Mouse (Mus musculus) lung, postnatal 36 days (tissue): ENCODE results near the gene Cdhr1.
A peak's percentile ranks its signal among the peaks of the same experiment; 100 is the strongest.
"Not testable (repeated sequence)": the region's sequence is repeated elsewhere in the genome, so short reads cannot be mapped to it uniquely, and the experiment has no call there.

Source experiments
- DNase-seq: peaks from one replicate; pipeline ENCODE4 v3.0.0; 2022; ENCODE audit warnings: mixed read lengths

Cdhr1 gene

DNA sequence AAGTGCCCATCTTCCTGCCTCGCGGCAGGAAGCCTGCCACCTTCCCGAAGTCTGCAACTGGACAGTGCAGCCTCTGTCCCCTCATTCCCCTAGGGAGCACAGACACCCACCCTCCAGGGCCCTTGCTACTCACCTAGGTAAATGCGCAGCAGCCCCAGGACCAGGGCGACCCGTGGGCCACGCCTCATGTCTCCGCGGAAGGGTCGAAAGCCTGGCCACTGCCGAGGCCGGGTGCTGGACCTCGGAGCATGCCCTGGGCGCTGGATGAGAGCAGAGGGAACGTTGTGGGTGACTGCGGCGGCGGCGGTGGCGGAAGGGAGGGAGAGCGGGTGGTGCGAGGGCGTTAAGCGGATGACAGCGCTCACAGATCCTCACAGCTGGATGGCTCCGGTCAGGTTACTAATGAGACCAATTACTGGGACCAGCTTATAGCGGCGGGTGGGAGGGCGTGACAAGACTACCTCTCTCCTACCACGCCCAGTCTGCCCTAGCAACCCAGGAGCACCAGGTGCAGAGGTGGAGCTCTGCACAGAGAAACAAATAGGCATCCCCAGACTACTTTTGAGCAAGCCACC lies at the start of gene Cdhr1:
Gene Cdhr1 (minus strand): TSS at position 392 of the 575 bp plus-strand sequence.
- DNase-seq, result no peak

DNA sequence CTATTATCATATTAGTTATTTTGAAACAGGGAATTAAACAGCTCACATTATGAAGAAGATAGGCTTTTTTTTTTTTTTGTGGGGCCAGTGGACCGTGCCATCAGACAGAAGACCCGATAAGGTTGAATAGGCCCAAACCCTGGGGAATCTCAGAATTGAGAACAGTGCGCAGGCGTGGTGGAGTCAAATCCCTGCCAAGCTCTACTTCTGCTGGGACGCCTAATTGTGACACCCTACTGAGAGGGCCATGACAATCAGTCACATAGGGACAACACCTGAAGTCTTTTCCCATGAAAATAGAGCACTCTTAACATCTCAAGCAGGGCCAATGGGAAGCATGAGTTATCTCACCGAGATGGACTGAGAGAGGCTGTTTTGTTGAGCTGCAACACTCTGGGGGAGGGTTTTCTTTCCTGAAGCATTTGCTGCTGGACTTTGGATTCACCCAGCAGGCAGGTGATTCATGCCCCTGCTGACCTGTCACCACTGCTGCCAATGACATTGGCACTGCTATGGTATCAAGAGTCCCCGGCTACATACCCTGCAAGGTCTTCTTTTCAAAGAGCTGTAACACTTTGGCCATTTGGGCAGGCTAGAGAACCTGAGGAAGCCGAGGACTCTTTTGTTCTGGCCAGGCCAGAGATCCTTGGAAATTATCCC lies 41.0 kb upstream of the Cdhr1 start:
- no peak for DNase-seq

DNA sequence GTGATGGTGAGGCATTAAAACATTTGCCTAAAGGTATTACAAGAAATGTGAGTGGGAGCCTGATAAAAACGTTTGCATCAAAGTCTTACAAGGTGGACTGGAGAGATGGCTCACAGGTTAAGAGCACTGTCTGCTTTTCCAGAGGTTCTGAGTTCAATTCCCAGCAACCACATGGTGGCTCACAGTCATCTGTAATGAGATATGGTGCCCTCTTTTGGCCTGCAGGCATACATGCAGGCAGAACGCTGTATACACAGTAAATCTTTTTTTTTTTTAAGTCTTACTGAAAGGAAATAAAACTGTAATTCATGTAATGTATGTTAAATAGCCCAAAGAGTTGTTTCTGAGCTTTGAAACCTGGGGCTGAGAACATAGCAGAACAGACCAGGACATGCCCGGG lies 39.4 kb upstream of the Cdhr1 start:
- DNase-seq, result not testable (repeated sequence)

DNA sequence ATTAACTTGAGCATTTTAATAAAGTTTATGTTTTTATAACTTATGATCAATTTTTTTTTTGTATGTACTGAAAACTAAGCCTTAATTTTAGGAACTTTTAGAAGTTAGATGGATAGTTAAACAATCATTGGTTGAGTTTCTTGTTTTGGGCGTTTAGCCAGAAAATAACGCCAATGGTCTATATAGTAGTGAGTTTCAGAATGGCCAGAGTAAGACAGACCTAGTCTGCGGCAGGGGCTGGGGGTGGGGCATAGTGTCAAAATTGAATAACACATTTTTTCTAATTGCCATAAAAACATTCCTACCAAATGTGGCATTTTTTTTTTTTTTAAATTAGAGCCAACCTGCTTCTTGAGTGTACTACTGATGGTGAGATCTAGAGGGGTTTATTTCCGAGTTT lies 38.0 kb upstream of the Cdhr1 start:
- no peak for DNase-seq

DNA sequence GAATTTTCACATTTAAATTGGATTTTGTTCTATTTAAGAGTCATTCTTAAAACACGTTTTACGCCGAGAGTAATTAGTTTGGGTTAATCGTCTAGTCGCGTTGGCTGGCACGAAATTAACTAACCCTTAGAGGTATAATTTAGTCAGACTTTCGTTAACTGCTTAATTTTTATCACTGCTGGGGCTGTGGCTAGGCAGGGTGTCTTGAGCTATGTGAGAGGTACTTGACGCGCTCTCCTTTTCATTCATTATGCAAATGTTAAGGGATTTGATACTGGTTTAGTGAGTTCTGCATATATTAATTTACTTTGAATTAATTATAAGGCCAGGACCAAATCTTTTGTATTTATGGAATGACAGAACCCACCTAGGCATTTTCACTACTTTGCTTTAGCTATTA lies 37.5 kb upstream of the Cdhr1 start:
- DNase-seq, result peak; percentile 9

DNA sequence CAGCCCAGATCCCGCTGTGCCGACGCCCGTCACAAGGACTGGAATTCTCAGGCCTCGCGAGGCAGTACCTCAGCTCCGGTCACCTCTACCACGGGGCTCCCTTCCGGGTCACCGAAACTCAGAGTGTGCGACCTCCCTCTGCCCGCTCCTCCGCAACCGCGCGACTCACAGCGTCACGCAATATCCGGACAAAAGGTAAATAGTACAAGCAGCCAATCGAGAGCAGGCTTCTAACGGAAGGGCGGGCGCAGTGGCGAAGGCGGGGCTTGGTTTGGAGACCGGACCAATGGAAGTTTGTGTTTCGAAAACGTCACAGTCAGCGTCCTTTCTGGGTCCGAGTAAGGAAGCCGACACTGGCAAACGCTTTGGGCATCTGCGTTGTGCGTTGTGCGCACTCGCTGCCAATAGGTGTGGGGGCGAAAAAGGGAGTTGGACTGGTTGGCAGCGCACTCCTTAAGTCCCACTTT lies 37.0 kb upstream of the Cdhr1 start, which contains the start of gene Ghitm:
Gene Ghitm (minus strand): TSS at position 146 of the 467 bp plus-strand sequence.
- peak; percentile 99 for DNase-seq

DNA sequence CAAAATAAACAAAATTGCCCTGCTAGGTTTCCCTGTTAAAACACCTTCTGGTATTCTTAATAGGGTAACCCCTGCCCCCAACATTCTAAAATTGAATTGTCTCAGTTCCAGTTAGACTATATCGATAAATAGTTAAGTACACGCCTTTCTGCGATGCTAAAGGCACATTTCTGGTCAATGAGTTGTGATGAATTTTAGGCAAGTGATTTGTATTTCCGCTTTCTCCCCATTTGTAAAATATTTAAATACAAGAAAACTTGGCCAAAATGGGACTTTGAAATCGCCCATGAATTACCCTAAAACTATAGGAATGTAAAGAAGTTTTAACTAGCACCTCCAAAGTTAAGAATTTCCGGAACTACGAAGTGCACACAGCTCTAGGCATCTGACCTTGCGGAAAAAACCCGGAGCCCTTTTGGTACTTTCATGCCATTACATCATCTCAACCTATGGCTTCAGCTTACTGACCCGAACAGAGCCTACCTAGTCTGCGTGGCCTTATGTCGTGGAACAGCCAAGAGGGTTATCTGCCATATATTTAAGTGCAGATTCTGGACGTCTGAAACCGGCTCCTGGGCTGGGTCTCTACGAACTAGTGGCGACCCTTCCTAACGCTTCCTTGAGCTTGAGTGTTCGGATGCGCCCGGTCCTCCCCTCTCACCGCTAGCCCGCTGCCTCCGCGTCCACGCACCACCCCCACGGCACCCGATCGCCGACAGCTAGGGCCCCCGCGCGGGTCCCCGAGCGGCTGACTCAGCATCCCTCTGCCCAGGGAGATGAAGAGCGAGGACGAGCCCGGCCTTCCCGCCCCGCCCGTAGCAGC lies 36.4 kb upstream of the Cdhr1 start:
- DNase-seq, result peak; percentile 23

DNA sequence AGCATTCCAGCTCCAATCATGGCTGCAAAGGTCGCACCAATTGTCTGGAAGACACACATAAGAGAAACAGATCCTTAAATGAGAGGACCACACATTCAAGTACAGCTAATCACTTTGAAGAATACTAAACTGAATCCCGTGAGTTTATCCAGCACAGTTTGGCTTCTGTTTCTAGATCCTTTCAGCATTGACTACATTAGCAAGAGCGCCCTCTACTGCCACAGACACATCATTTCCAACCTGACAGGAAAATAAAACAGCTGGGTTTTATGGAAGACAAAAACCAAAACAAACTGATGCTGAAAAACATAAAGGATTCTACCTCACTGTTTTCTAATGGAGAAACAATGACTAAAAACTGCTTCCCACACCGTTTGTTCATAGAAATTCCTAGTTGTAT lies 29.5 kb upstream of the Cdhr1 start:
- peak; percentile 63 for DNase-seq

DNA sequence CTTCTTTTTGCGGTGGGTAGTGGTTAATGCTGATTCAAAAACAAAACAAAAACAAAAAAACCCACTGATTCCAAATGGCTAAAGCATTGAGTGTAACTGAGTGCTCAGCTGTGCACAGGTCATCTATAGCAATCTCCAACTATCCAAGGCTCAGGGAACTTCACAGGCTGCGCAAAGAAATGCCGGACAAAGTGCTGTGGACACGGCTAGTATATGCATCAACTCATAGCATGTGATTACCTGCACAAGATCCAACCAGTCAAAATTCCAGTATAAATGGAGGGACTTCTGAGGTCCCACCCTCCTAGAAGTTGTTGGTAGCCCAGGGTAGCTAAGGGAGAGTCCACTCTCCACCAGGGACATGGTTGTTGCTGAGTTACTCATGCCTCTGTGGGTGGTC lies 21.1 kb upstream of the Cdhr1 start:
- no peak for DNase-seq

DNA sequence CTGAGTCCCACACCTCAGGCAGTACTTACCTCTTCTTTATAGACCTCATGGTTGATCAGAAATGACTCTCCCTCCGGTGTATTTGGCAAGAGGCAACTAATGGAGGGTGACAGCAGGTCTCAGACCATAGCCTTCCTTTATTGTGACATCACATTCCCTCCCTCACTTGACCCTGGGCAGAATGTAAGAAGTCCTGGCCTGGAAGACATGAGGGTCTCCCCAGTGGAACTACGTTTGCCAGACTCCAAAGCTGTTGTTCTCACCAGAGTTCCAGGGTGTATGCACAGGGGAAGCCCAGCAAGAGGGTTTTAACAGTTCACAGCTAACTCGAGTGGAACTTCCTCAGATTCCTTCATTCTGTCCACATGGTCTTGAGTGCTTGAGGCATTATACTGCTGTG lies 15.8 kb upstream of the Cdhr1 start, which contains the start of gene 2610528A11Rik:
Gene 2610528A11Rik (minus strand): TSS at position 101 of the 400 bp plus-strand sequence.
- DNase-seq, result no peak

DNA sequence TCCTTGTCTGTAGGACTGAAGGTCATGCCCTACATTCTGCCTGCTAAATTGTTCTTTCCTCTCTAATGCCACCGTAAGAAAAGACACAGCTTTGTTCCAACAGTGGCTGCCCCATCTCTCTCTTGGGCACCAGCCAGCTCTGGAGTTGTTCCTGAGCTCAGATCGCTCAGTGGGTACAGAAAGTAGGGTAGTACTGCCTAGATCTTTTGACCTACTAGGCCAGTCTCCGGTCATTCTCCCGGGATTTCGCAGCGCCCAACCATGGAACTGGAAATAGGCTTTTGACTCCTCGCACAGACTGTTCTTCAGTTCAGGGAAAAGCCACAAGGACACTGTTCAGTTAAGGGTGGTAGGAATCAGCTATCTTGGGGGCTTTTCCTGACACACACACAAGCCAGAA lies 14.8 kb upstream of the Cdhr1 start:
- DNase-seq, result no peak

DNA sequence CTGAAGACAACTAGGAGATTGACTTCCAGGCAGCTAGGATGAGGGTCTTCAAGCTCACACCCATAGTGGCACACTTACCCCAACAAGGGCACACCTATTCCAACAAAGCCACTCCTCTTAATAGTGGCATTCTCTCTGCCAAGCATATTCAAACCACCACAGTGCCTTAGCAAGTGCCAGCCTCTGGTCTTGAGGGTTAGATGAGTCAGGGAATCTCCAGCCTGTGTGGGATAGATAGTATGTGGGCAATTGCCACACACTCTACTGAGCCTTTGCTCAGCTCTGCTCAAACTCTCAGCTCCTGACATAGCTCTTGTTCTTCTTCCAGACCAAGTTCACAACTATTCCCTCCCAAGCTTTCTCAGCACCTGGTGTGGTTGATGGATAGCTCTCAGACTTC lies 13.2 kb upstream of the Cdhr1 start:
- DNase-seq, result no peak

DNA sequence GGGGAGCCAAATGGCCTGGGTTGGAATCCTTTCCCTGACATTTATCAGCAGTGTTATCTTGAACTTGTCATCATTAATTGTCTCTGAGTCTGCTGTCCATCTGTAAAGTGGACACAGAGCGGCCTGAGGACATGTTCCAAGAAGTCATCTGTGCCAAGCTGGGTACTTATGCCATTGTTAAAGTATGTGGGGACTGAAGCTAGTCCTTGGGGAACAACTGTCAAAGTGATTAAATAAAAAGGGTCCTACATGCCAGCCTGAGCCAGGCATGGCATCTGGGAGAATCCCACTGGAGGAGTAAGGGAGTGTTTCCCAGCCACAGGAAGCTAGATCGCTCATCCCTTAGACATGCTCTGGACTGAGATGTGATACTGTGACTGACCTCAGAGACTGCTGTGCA lies 12.3 kb upstream of the Cdhr1 start:
- no peak for DNase-seq

DNA sequence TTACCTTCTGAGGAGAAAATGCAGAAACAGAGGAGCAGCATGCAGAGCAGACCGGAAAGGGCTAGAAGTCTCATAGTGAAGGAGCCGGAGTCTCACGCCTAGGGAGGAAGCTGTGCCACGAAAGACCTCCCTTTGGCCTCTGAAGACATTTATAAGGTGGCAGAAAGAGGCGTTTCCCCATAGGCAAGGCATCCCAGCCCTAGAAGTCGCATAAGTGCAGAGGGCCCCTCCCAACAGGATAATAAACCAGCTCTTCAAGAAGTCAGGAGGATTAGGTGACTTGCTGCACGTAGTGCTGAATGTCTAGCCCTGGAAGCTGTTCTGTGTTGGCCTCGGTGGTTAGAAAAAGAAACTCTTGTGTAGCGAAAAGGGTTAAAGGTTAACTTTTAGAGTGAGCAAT lies 11.8 kb upstream of the Cdhr1 start:
- DNase-seq, result no peak

DNA sequence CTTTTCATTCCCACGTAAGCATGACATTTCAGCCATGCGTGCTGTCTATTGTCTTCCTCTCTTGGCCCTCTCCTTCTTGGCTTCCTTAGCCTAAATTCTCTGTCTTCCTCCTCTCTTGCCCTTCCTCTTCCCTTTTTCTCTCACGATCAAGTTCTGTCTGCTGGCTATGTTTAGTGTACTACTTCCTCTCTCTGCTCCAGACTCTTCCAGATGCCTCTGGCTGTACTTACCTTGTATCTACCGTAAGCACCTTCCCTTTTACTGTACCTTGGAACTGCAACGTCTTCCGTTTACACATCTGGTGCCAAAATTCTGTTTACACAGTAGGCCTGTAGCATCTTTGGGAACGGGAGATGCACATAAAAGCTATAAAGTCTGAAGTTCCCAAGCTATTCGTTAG lies 11.3 kb upstream of the Cdhr1 start:
- no peak for DNase-seq

DNA sequence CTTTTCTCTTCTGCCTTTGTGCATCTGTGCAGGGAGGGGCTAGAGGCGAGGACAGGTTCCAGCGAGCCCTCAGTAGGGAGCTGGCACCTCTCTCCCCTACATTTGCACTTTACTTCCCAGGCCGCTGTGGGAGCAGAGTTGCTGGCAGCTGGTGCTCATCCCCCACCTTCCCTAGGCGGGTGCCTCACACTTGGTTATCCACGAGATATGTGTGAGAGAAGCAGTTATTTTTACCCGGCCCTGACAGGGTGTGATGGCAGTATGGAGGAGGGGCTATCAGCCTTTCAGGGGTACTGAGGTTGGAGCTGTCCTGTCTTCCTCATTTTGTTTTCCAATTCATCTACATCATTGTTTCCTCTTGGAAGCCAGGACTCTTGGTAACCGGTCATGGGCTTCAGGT lies 7.7 kb upstream of the Cdhr1 start:
- DNase-seq, result no peak

DNA sequence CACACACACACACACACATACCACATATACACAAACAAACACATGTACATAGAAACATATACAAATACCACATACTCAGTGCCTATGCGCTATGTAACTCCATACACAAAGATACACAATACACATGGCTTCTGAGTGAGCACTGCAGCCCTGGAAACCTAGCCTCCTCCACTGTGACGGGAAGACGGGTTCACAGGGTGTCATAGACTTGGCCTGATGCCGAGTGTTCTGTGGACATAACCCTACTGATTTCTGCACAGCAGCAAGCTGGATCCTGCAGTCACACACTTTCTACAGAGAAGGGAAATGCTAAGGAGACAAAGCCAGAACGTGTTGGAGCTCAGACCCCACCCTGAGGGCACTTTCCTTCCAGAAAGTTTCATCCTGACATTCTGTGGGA lies 6.6 kb upstream of the Cdhr1 start:
- DNase-seq, result peak; percentile 4

DNA sequence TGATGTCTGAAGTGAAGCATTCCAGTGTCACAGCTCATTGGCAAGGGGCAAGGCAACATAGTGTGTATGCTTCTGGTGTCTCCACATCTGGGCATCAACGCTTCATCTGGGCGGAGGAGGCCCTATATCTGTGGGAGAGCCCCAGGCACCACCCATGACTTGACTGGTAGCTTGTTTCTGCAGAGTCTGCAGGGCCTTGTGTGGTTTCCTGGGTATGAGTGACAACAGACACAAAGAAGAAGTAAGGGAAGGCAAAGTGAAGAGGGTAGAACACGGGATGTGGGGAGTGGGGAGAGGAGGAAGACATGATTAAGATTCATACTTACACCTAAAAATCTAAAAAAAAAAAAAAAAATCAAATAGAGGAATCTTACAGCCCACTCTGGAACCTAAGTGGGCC lies 4.3 kb upstream of the Cdhr1 start:
- no peak for DNase-seq

DNA sequence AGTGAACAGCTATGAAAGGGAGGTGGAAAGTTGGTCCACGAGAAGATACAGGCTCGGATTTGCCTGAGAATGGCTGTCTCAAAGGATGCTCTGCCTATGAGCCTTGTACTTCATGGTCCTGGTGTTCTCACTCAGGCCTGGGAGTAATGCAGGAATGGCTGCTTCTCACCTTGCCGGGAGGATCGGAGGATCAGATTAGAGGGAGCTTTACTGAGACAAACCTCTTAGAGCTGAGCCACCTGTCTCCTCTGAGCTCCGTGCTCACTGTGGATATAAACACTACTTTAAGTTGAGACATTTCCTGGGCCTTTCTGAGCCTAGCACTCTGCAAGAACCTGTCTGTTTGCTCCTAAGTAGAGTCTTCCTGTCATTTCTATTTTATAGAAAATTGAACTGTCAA lies 3.4 kb upstream of the Cdhr1 start:
- DNase-seq, result no peak

DNA sequence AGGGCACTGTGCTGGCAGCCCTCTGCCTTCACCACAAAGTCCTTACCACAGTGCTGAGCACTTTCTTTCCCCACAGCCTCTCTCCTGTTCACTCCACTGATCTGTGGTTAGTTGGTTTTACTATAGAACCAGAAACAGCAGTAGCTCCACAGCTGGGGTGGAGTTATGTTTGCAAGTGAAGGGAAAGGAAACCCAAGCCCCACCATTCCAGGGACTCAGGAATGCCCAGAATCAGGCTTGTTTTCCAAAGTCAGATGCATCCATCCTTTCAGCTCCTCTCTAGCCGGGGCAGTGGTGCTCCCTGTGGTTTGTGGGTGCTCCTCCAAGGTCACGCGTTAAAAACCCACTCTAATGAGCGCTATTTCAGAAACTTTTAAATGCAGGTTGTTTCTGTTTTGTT lies 2.6 kb downstream of the Cdhr1 start:
- DNase-seq, result no peak

DNA sequence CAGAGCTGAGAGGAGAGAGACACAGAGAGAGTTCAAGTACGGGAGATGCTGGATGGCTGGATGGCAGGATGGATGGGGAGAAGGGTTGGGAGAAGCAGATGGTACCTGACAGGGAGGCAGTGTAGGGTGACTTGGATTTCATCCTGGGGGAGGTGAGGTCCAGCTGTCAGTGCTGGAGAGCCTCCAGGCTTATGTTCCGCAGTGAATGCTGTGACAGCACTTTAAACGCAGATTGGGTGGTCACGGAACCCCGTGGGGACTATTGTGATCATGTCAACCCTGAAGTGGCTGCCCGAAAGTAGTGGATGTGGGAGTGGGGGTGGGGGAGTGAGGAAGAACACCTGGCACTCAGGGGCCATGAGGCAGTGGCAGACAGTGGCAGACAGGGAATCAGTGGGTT lies 3.7 kb downstream of the Cdhr1 start:
- no peak for DNase-seq

DNA sequence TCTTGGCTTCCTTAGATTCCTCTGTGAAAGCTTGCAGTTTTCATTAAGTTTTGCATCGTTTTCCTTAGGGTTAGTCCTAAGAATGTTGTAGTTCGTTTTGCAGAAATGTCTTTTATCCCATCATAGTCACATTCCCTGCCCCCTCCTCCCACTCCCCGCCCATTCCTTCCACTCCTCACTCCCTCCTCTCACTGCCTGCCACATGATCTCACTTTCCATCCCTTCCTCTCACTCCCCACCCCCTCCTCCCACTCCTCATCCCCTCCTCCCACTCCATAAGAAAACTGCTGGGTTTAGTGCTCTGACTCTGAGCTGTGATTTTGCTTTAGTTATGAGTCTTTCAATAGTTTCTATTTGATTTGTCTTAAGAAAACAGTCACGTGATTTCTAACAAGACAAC lies 14.4 kb downstream of the Cdhr1 start:
- DNase-seq, result no peak

DNA sequence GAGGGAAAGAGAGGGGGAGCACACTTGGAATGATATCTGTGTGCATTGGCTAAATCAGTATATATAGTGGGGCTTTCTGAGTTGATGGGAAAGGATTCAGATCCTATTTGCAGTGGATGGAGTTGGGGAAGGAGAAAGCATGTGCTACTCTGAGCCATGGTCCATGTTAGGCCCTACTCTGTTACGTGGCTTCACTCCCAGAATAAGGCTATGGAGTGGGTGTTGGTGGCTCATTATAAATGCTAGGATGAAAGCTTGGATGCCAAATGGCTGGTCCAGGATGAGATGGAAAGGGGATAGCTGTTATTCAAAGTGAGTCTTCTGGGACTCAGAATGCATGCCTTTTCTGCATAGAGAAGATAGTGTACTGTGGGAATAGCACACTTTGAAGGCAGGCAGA lies 17.4 kb downstream of the Cdhr1 start:
- no peak for DNase-seq

DNA sequence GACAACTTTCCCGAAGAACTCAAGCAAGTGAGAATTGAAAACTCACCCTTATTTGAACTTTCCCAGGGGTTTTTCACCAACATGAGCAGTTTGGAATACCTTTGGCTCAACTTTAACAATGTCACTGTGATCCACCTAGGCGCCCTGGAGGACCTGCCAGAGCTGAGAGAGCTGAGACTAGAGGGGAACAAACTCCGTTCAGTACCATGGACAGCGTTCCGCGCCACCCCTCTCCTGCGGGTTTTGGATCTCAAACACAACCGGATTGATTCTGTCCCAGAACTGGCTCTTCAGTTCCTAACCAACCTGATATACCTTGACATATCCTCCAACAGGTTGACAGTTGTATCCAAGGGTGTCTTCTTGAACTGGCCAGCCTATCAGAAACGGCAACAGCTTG lies 29.6 kb downstream of the Cdhr1 start:
- DNase-seq, result peak; percentile 16
